Mouse (Mus musculus) liver, embryonic 14.5 days (tissue): ENCODE measurements around the gene Cyren.

ENCODE experiments used
- CTCF ChIP-seq: IDR thresholded peaks from 2 replicates; pipeline ENCODE4 v1.5.1; 2016; ENCODE audit warnings: antibody characterized with exemption, low read depth, control low read depth
- EP300 ChIP-seq: IDR thresholded peaks from 2 replicates; pipeline ENCODE4 v1.6.1; 2016; ENCODE audit warnings: antibody characterized with exemption, low read depth

DNA sequence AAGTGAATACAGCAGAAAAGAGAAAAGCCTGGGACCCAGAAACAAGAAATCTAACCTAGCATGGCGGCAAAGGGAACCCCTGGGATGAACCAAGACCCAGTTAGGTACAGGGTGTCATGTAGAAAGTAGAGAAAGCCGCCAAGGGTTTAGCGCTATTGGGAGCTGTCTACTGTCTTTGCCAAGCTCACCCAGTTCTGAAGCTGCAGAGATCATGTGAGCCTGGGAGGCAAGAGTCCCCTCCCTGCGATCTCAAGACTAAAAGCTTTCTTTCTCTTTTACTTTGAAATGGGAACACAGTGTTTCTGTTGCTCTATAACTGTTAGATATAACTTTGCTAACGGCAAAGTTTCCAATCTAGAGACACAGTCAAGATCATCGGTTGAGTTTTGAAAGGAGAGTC lies 15.5 kb downstream of the Cyren start:
- TF ChIP-seq CTCF (no peak), EP300 (no peak)
